Comparison of ENCODE assay signal across 17 mouse cellular contexts in genomic region chr1:188734741-188735266, GRCm38 (mm10).
"Had no signal": no experiment of that assay in that cellular context is flagged by ENCODE, and none has a peak within 500 bp of the region (broad histone marks: within the 10 kb centered on the region; RNA-seq: fewer than 3 reads in every experiment).

No protein-coding gene starts in this region.

- ATAC-seq: liver, postnatal 0 days had no signal

- H3K9ac ChIP-seq: limb, embryonic 12.5 days; limb, embryonic 15.5 days; liver, embryonic 14.5 days; liver, postnatal 0 days; lung, embryonic 15.5 days had no signal

- DNase-seq: kidney, adult 18-20 months; kidney, adult 9 months; kidney, postnatal 14 days; kidney, postnatal 4 days; left cerebral cortex, postnatal 4 days; liver, postnatal 0 days; lung, postnatal 14 days; lung, postnatal 4 days; midbrain, embryonic 14.5 days; thymus, adult 2 months; thymus, postnatal 14 days had no signal

- H3K4me1 ChIP-seq: limb, embryonic 12.5 days; limb, embryonic 15.5 days; lung, embryonic 15.5 days had no signal

- H3K4me2 ChIP-seq: limb, embryonic 12.5 days; limb, embryonic 15.5 days; liver, embryonic 11.5 days; lung, embryonic 15.5 days; midbrain, embryonic 11.5 days had no signal

- H3K36me3 ChIP-seq: limb, embryonic 12.5 days; limb, embryonic 15.5 days; lung, embryonic 15.5 days had no signal

- H3K4me3 ChIP-seq: limb, embryonic 12.5 days; limb, embryonic 15.5 days; lung, embryonic 15.5 days had no signal

- H3K27me3 ChIP-seq: limb, embryonic 15.5 days; lung, embryonic 15.5 days had no signal

- H3K27ac ChIP-seq: limb, embryonic 12.5 days; limb, embryonic 15.5 days; liver, embryonic 14.5 days; lung, embryonic 15.5 days had no signal

- H3K9me3 ChIP-seq: limb, embryonic 12.5 days; limb, embryonic 15.5 days; lung, embryonic 15.5 days had no signal
